Mouse (Mus musculus) thymus, adult 2 months (tissue): ENCODE data around the gene Kng2.

ENCODE experiments used
- CTCF ChIP-seq: fragments of 200-500 bp; IDR thresholded peaks from 2 replicates; pipeline ENCODE4 v1.5.1; 2012; ENCODE audit warnings: mild to moderate bottlenecking, control low read depth, low read length, moderate library complexity, borderline replicate concordance; ENCODE audit not compliant: control insufficient read depth, poor library complexity, insufficient read depth; ENCODE audit errors: extremely low read depth
- POLR2A ChIP-seq: fragments of 200-500 bp; IDR thresholded peaks from 2 replicates; pipeline ENCODE4 v1.6.1; 2012; ENCODE audit warnings: mild to moderate bottlenecking, low read length, control low read depth, moderate library complexity; ENCODE audit not compliant: control insufficient read depth, poor library complexity, insufficient read depth; ENCODE audit errors: extremely low read depth

GRCm38 (mm10) chr16:23046319-23046718 is 17.0 kb upstream of the Kng2 start:
- TF ChIP-seq CTCF = no peak
- TF ChIP-seq POLR2A = no peak
